Mouse (Mus musculus) liver, embryonic 15.5 days (tissue): ENCODE data around the gene Pld4. TPM values are rescaled to one million over a fixed set of nuclear protein-coding genes. Genes with fewer than 3 reads are reported as not detected.

ENCODE experiments used
- ATAC-seq: fragments of 200-750 bp; cut with Nextera tagmentation; 2 replicates; pipeline ENCODE4 v1.8.0; 2017; ENCODE audit warnings: moderate number of reproducible peaks, mild to moderate bottlenecking, moderate library complexity; ENCODE audit not compliant: insufficient read depth
- H3K27ac ChIP-seq: fragments of 300-500 bp; sonication (generic); replicated peaks from 2 replicates; pipeline ENCODE4 v1.5.1; 2015; ENCODE audit warnings: mild to moderate bottlenecking, inconsistent platforms
- H3K27me3 ChIP-seq: fragments of 300-500 bp; sonication (generic); 2 replicates; pipeline ENCODE4 v1.6.1; 2015; ENCODE audit warnings: mild to moderate bottlenecking, inconsistent platforms
- H3K36me3 ChIP-seq: fragments of 300-500 bp; sonication (generic); replicated peaks from 2 replicates; pipeline ENCODE4 v1.6.1; 2015; ENCODE audit warnings: moderate library complexity, mild to moderate bottlenecking, inconsistent platforms
- H3K4me1 ChIP-seq: fragments of 300-500 bp; sonication (generic); replicated peaks from 2 replicates; pipeline ENCODE4 v1.6.1; 2015; ENCODE audit warnings: inconsistent platforms
- H3K4me2 ChIP-seq: fragments of 300-500 bp; sonication (generic); 2 replicates; pipeline ENCODE4 v1.6.1; 2015; ENCODE audit warnings: moderate library complexity, mild to moderate bottlenecking, inconsistent platforms
- H3K4me3 ChIP-seq: fragments of 300-500 bp; sonication (generic); replicated peaks from 2 replicates; pipeline ENCODE4 v1.5.1; 2015; ENCODE audit warnings: mild to moderate bottlenecking, inconsistent platforms
- H3K9ac ChIP-seq: fragments of 300-500 bp; sonication (generic); 2 replicates; pipeline ENCODE4 v1.6.1; 2015; ENCODE audit warnings: moderate library complexity, mild to moderate bottlenecking, inconsistent platforms
- H3K9me3 ChIP-seq: fragments of 300-500 bp; sonication (generic); replicated peaks from 2 replicates; pipeline ENCODE4 v1.6.1; 2016; ENCODE audit warnings: inconsistent platforms
- WGBS: fragments of 180-500 bp; shearing (Covaris S2); methylation state at CpG from one replicate; pipeline ENCODE4 v1.1.7; 2015; ENCODE audit warnings: mixed read lengths; ENCODE audit not compliant: insufficient replicate concordance; 5-methylcytosine and 5-hydroxymethylcytosine counted together
- polyA plus RNA-seq: library from polyadenylated mRNA; unstranded; fragments of >200 nt; fragmentation: Nextera tagmentation; extraction: Ambion mirVana; gene quantifications from 2 replicates; pipeline ENCODE4 v1.2.1, GENCODE M21; 2015

Gene Pld4
- polyA plus RNA-seq, 1 experiment from 2014 or later, result 22.4 TPM

DNA sequence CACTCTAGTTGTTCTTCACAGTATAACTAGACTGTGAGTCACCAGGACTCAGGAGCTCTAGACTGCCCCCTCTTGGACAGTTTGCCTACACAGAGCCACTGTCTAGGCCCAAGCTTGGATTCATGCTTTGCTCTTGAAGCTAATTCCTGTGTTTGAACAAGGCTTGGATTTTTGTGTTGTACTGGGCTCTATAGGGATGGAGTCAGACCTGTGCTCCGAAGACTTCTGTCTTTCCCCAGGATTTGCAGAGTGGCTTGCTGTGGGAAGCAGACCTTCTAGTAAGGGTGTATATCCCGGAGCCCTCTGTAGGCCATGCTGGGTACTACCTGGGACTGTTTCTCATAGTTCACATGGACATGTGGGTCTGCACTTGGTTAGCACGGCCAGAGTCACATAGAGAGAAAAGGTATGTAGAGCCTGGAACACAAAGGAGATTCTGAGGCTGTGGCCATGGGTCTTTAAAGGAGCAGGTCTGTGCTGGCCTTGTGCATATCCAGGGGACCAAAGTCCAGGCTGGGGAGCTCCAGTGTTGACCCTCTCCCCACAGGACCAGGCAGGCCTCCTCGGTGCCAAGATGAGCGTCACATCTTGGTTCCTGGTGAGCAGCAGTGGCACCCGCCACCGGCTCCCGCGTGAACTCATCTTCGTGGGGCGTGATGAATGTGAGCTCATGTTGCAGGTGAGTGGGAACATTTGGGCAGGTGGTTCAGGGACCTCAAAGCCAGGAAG, 36.2 kb upstream of the Pld4 start:
- WGBS, result 60% methylated on average over 11 of the region's 11 CpGs
- Histone ChIP-seq H3K27me3 (peaks cover 50% of the 10 kb centered on the region), H3K9ac (no peak overlapping the region), H3K36me3 (no peaks in the 10 kb centered on the region), H3K27ac (no peak overlapping the region), H3K4me2 (no peak overlapping the region), H3K4me3 (no peak overlapping the region), H3K9me3 (no peaks in the 10 kb centered on the region), H3K4me1 (peaks cover 15% of the 10 kb centered on the region)
- no peak for ATAC-seq

DNA sequence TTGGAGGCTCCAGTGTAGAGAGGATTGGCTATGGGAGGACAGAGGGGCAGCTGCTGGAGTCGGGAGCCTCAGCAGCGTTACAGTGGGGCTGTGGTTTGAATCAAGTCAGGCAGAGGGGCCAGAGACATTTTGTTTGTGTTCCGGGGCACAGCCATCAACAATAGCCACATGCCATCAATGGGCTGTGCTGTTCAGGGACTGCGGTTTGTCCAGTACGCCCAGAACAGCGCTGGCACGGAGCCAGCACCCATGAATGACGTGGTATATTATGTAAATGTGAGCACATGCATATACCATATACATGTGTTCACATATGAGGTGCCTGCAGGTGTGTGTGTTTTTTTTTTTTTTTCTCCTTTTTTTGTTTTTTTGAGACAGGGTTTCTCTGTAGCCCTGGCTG, 32.7 kb upstream of the Pld4 start:
- H3K9me3 ChIP-seq, result no peaks in the 10 kb centered on the region
- H3K36me3 ChIP-seq, result no peaks in the 10 kb centered on the region
- no peak overlapping the region for H3K9ac ChIP-seq
- no peak overlapping the region for H3K27ac ChIP-seq
- H3K27me3 ChIP-seq, result peaks cover 16% of the 10 kb centered on the region
- ATAC-seq, result no peak
- H3K4me2 ChIP-seq, result no peak overlapping the region
- WGBS, result 52% methylated on average over 8 of the region's 8 CpGs
- H3K4me3 ChIP-seq, result no peak overlapping the region
- peaks cover 6% of the 10 kb centered on the region for H3K4me1 ChIP-seq

DNA sequence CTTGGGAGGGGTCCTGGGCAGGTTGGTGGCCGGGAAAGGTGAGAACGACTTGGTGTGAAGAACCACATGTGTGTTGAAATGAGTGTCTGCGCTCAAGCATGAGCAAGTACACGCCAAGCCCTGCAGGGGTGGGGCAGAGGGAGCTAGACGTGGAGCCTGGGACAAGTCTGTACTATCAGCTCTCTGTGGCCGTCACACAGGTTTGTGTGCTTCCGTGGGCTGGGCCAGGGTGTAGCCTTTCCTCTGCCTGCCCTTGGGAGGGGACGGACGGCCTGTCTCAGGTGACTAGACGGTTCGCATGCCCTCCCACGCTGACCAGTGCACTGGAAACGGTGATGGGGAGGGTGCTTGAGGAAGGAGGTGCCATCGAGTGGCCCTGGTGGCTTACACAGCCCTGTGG, 29.6 kb upstream of the Pld4 start:
- Histone ChIP-seq H3K27me3 (no peaks in the 10 kb centered on the region), H3K4me2 (no peak overlapping the region), H3K27ac (no peak overlapping the region), H3K36me3 (no peaks in the 10 kb centered on the region), H3K4me3 (no peak overlapping the region), H3K9ac (no peak overlapping the region), H3K9me3 (no peaks in the 10 kb centered on the region), H3K4me1 (no peaks in the 10 kb centered on the region)
- no peak for ATAC-seq
- 58% methylated on average over 14 of the region's 14 CpGs for WGBS

DNA sequence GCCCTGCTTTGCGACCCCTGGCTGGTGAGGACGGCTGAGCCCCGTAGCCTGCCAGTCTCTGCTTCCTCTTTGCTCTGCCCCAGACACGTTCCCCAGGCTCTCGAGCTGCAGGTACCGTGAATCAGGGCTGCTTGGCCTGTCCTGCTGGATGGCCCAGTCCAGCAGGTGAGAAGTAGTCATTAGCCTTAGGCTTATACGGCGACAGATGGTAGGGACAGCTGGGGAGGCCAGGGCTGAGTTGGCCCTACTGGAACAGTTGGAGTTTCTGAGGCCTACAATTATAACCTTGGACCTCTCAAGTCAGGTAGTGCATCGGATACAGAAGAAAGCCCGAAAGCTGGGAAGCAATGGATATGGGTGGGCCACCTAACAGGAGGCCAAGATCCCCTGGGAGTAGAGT, 27.9 kb upstream of the Pld4 start:
- H3K9ac ChIP-seq, result no peak overlapping the region
- H3K27ac ChIP-seq, result no peak overlapping the region
- H3K36me3 ChIP-seq, result no peaks in the 10 kb centered on the region
- 75% methylated on average over 10 of the region's 10 CpGs for WGBS
- H3K9me3 ChIP-seq, result no peaks in the 10 kb centered on the region
- H3K27me3 ChIP-seq, result no peaks in the 10 kb centered on the region
- no peaks in the 10 kb centered on the region for H3K4me1 ChIP-seq
- H3K4me2 ChIP-seq, result no peak overlapping the region
- no peak for ATAC-seq
- no peak overlapping the region for H3K4me3 ChIP-seq

DNA sequence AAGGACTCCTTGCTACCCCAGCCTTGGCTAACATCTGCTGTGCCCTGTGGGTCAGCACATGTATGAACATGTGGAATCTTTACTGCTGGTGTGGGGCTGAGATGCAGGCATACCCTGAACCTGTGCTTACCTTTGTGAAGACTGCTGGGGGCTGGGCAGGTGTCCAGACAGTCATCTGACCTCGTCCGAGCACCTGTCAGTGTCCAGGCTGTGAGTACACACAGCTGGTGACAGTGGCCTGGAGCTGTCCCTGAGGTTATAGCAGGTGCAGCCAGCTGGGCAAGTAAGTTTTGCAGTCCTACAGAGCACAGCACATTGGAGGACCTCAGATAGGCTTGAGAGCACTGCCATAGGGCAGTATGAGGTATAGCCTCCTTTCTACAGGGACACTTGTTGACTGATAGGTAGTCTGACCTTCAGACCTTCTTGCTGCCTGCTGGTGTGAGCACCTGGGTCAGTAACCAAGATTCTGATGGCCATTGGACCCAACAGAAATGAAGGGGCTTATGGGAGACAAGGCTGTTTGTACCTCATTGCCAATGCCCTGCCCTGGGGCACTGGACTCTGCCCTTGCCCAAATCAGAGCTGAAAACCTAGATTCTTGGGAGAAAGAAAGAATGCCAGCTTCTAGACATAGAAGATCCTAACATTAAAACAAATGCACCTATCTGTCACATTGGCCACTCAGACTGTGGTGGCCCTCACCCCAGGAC, 26.2 kb upstream of the Pld4 start:
- Histone ChIP-seq H3K9me3 (no peaks in the 10 kb centered on the region), H3K27me3 (no peaks in the 10 kb centered on the region), H3K4me2 (no peak overlapping the region), H3K4me3 (no peak overlapping the region), H3K4me1 (no peaks in the 10 kb centered on the region), H3K36me3 (0 out of 2 replicates have a peak, but pooled peaks cover 4% of the 10 kb centered on the region), H3K9ac (no peak overlapping the region), H3K27ac (no peak overlapping the region)
- ATAC-seq, result no peak
- 60% methylated on average over 2 of the region's 2 CpGs for WGBS

DNA sequence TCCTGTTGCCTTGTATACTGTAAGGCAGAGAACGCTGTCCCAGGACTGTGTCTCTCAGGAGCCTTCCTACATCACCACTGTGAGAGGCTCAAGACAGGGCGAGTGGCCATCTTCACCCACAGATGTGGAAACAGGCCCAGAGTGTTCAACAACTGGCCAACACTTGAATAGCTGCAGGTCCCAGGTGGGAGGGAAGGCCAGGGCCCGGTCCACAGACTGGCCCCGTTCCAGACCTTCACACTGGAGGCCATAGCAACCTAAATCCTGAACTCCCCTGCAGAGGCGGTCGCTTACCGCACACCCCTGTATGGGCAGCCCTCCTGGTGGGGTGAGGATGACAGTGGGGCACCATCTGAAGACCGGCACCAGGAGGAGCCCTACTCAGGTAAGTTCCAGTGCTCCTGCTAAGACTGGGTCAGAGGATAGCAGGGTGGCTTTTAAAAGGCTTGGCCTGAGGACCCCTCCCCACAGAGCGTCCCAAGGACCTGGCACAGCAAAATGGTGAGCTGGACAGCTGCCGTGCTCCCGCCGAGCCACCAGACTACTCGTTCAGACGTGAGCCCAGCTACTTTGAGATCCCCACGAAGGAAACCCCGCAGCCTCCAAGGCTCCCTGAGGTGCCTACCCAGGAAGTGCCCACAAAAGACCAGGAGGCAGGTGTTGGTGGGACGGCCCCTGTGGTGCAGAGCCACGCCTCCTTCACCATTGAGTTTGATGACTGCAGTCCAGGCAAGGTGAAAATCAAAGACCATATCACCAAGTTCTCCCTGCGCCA, 25.4 kb upstream of the Pld4 start:
- Histone ChIP-seq H3K9ac (no peak overlapping the region), H3K27ac (no peak overlapping the region), H3K27me3 (no peaks in the 10 kb centered on the region), H3K4me3 (no peak overlapping the region), H3K4me2 (no peak overlapping the region), H3K36me3 (0 out of 2 replicates have a peak, but pooled peaks cover 4% of the 10 kb centered on the region), H3K9me3 (no peaks in the 10 kb centered on the region), H3K4me1 (no peaks in the 10 kb centered on the region)
- no peak for ATAC-seq
- WGBS, result 66% methylated on average over 19 of the region's 19 CpGs

DNA sequence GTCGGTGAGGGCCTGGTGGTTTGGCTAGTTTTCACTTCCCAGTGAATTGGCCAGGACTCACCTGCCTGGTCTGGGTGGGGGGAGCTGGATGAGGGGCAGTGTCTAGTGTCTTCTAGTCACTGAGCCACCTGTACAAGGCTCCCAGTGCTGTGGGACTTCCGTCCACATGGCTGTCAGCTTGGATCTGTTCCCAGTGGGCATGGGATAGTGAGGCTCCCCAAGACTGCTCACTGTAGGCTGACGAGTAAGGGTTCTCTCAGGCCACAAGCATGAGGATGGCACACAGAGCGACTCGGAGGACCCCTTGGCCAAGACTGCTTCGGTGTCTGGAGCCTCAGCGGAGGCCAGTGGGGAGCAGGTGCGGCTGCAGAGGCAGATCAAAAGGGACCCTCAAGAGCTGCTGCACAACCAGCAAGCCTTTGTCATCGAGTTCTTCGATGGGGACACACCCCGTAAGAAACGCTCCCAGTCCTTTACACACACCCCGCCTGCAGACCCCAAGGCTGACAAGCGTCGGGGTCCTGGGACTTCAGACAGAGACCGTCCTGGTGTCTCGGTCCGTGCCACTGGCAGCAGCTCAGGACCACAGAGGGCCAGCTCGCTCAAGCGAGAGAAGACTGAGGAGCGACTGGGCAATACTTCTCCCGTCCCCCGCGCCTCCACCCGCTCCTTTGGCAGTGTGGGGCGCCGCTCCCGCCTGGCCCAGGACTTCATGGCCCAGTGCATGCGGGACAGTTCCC, 24.4 kb upstream of the Pld4 start:
- no peak overlapping the region for H3K9ac ChIP-seq
- H3K4me1 ChIP-seq, result no peaks in the 10 kb centered on the region
- H3K9me3 ChIP-seq, result no peaks in the 10 kb centered on the region
- ATAC-seq, result no peak
- no peak overlapping the region for H3K4me2 ChIP-seq
- no peak overlapping the region for H3K27ac ChIP-seq
- no peak overlapping the region for H3K4me3 ChIP-seq
- 75% methylated on average over 29 of the region's 29 CpGs for WGBS
- no peaks in the 10 kb centered on the region for H3K27me3 ChIP-seq
- 0 out of 2 replicates have a peak, but pooled peaks cover 4% of the 10 kb centered on the region for H3K36me3 ChIP-seq

DNA sequence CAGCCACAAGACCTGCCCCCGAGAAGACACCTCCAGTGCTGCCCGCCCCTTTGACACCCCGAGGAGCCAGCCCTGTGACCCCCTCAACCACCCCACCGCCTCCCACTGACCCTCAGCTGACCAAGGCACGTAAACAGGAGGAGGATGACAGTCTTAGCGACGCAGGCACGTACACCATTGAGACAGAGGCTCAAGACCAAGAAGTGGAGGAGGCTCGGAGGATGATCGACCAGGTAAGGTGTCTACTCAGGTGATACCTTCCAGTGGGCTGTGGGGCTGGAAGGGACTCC, 23.9 kb upstream of the Pld4 start:
- no peak for ATAC-seq
- H3K27me3 ChIP-seq, result no peaks in the 10 kb centered on the region
- no peak overlapping the region for H3K4me2 ChIP-seq
- no peak overlapping the region for H3K4me3 ChIP-seq
- no peak overlapping the region for H3K27ac ChIP-seq
- H3K4me1 ChIP-seq, result no peaks in the 10 kb centered on the region
- no peak overlapping the region for H3K9ac ChIP-seq
- H3K36me3 ChIP-seq, result 0 out of 2 replicates have a peak, but pooled peaks cover 4% of the 10 kb centered on the region
- WGBS, result 67% methylated on average over 10 of the region's 10 CpGs
- no peaks in the 10 kb centered on the region for H3K9me3 ChIP-seq

DNA sequence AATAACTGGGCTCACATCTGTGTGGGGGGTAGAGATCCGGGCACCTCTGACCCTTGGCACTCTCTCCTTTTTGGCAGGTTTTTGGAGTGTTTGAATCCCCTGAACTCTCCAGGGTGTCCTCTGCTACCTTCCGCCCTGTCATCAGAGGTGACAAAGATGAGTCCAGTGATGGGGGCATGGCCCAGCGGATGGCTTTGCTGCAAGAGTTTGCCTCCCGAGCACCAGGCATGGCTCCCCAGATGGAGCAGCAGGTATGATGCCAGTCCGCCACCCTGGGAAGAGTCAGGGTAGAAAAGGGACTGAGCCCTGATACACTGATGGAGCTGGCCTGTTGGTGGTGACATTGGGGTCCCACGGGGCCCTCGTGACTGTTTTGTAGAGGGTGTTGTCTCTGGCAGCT, 23.4 kb upstream of the Pld4 start:
- Histone ChIP-seq H3K9me3 (no peaks in the 10 kb centered on the region), H3K4me2 (no peak overlapping the region), H3K36me3 (0 out of 2 replicates have a peak, but pooled peaks cover 4% of the 10 kb centered on the region), H3K4me3 (no peak overlapping the region), H3K4me1 (no peaks in the 10 kb centered on the region), H3K9ac (no peak overlapping the region), H3K27me3 (no peaks in the 10 kb centered on the region), H3K27ac (no peak overlapping the region)
- 68% methylated on average over 7 of the region's 7 CpGs for WGBS
- ATAC-seq, result no peak

DNA sequence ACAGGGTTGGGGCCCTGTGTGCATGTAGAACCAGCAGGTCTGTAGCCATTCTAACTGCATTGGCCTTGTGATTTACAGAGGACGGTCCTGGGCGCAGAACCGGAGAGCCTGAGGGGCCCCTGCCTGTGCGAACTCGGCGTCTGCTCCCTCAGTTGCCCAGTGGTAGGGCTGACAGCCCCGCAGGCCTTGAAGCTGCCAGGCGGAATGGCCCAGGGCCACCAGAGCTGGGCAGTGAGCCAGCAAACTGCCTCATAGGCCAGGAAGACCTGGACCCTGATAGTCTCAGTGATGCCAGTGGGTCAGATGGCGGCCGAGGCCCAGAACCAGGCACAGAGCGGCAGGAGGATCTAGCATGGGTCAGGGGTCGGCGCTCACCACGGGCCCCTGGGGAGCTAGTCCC, 22.7 kb upstream of the Pld4 start:
- H3K4me2 ChIP-seq, result no peak overlapping the region
- no peak for ATAC-seq
- H3K4me1 ChIP-seq, result 0 out of 2 replicates have a peak, but pooled peaks cover under 1% of the 10 kb centered on the region
- 81% methylated on average over 14 of the region's 14 CpGs for WGBS
- H3K36me3 ChIP-seq, result 0 out of 2 replicates have a peak, but pooled peaks cover 4% of the 10 kb centered on the region
- H3K27me3 ChIP-seq, result no peaks in the 10 kb centered on the region
- H3K4me3 ChIP-seq, result no peak overlapping the region
- H3K9ac ChIP-seq, result no peak overlapping the region
- no peak overlapping the region for H3K27ac ChIP-seq
- H3K9me3 ChIP-seq, result no peaks in the 10 kb centered on the region
